Comparison of ENCODE assay signal across 18 mouse cellular contexts in the genomic region with DNA sequence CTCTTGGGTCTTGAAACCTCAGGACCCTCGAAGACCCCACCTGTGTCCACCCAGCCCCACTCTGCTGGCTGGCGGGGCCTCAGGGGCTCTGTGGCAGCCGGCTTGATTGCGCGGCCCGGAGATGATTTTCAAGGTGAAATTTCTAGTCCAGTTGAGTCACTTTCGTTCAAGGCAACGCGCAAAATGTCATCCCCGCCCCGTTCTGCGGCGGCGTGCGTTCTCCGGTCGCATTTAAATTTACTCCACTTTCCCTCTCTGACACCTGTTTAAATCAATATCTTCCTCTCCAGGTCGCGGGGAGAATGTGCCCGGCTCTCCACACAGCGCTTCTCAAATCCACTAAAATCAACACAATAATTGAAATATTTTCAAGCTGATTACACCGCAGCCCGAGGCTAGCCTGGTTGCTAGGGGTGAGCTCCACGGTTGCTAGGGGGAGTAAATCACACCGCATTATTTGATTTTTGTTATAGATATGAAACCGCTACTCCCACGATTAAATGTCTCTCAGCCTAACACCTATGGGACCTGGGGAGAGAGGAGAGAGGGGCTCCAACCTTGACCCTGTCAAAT. TPM values are rescaled to one million over a fixed set of nuclear protein-coding genes. Genes with fewer than 3 reads are reported as not detected.
DNase-seq lines count a peak whose midpoint lies in the region; ATAC-seq and TF ChIP-seq lines count a peak whose summit lies in the region.
"Had no signal": no experiment of that assay in that cellular context is flagged by ENCODE, and none has a peak within 500 bp of the region (broad histone marks: within the 10 kb centered on the region; RNA-seq: fewer than 3 reads in every experiment).

No protein-coding gene starts in this region.

- H3K36me3 ChIP-seq in kidney, embryonic 15.5 days, result no peaks in the 10 kb centered on the region
- no peaks in the 10 kb centered on the region for H3K36me3 ChIP-seq in embryonic facial prominence, embryonic 13.5 days
- no peaks in the 10 kb centered on the region for H3K36me3 ChIP-seq in midbrain, postnatal 0 days (ENCODE audit: insufficient read depth, low read length)

- peaks cover 30% of the 10 kb centered on the region for H3K4me1 ChIP-seq in kidney, embryonic 15.5 days
- peaks cover 17% of the 10 kb centered on the region for H3K4me1 ChIP-seq in embryonic facial prominence, embryonic 13.5 days
- H3K4me1 ChIP-seq in midbrain, postnatal 0 days (ENCODE audit: insufficient read depth, low read length), result peaks cover 2% of the 10 kb centered on the region; the same call in 1 of the 2 replicates

- TF ChIP-seq CTCF in midbrain, postnatal 0 days (IDR thresholded peaks at IDR 0.05), result no peak

- WGBS in kidney, embryonic 15.5 days, result 26% methylated on average over 27 of the region's 27 CpGs
- WGBS in embryonic facial prominence, embryonic 13.5 days, result 23% methylated on average over 27 of the region's 27 CpGs
- WGBS in midbrain, postnatal 0 days, result 21% methylated on average over 27 of the region's 27 CpGs

- no peak for DNase-seq in kidney, postnatal 36 days
- peak; percentile 71 for DNase-seq in adrenal gland, adult 8-10 months
- DNase-seq in midbrain, postnatal 0 days (ENCODE audit: low spot score), result peak; percentile 43
- no peak for DNase-seq in right cerebral cortex, postnatal 25 days
- DNase-seq in heart, postnatal 25 days (ENCODE audit: low spot score), result no peak
- DNase-seq: liver; lung, embryonic 14.5 days; thymus, postnatal 36 days had no signal

- ATAC-seq in kidney, embryonic 15.5 days (replicated peaks; ENCODE audit: low FRiP score), result no peak
- no peak for ATAC-seq in embryonic facial prominence, embryonic 13.5 days (ENCODE audit: insufficient number of reproducible peaks, insufficient read depth, low FRiP score, low TSS enrichment, low read depth)
- no peak for ATAC-seq in midbrain, postnatal 0 days (ENCODE audit: low FRiP score)
- ATAC-seq: CD4-positive, CD25-positive, alpha-beta regulatory T cell, adult 4 months had no signal

- H3K27me3 ChIP-seq in kidney, embryonic 15.5 days, result peaks cover 65% of the 10 kb centered on the region
- H3K27me3 ChIP-seq in embryonic facial prominence, embryonic 13.5 days, result peaks cover 72% of the 10 kb centered on the region
- peaks cover 25% of the 10 kb centered on the region for H3K27me3 ChIP-seq in midbrain, postnatal 0 days (ENCODE audit: insufficient read depth, low read length)

- H3K4me3 ChIP-seq in kidney, embryonic 15.5 days (replicated peaks), result no peak overlapping the region
- no peak overlapping the region; the same call in 1 of the 2 replicates for H3K4me3 ChIP-seq in embryonic facial prominence, embryonic 13.5 days
- peak overlapping the region; percentile 16; the same call in 1 of the 2 replicates for H3K4me3 ChIP-seq in midbrain, postnatal 0 days (ENCODE audit: low read depth, low read length)

- H3K9me3 ChIP-seq in kidney, embryonic 15.5 days (replicated peaks), result no peaks in the 10 kb centered on the region
- peaks cover 7% of the 10 kb centered on the region; the same call in 1 of the 2 replicates for H3K9me3 ChIP-seq in embryonic facial prominence, embryonic 13.5 days
- H3K9me3 ChIP-seq in midbrain, postnatal 0 days (ENCODE audit: low read length), result no peaks in the 10 kb centered on the region

- intact Hi-C loops in heart, postnatal 25 days (cut with DNase I), result no loop called here

- no peak overlapping the region for H3K9ac ChIP-seq in kidney, embryonic 15.5 days
- no peak overlapping the region for H3K9ac ChIP-seq in embryonic facial prominence, embryonic 13.5 days
- H3K9ac ChIP-seq in midbrain, postnatal 0 days (replicated peaks; ENCODE audit: low read length, poor library complexity, severe bottlenecking), result no peak overlapping the region; the same call in 1 of the 2 replicates
- H3K9ac ChIP-seq: lung, embryonic 14.5 days had no signal

- H3K4me2 ChIP-seq in kidney, embryonic 15.5 days, result peak overlapping the region; percentile 22
- peak overlapping the region; percentile 12; the same call in 1 of the 2 replicates for H3K4me2 ChIP-seq in embryonic facial prominence, embryonic 13.5 days
- peak overlapping the region; percentile 44 for H3K4me2 ChIP-seq in midbrain, postnatal 0 days (ENCODE audit: low read depth, low read length, poor library complexity, severe bottlenecking)
- H3K4me2 ChIP-seq: lung, embryonic 14.5 days had no signal

- no peak overlapping the region for H3K27ac ChIP-seq in kidney, embryonic 15.5 days
- no peak overlapping the region for H3K27ac ChIP-seq in embryonic facial prominence, embryonic 13.5 days
- H3K27ac ChIP-seq in midbrain, postnatal 0 days (ENCODE audit: low read depth, low read length), result no peak overlapping the region
- H3K27ac ChIP-seq: stomach, postnatal 0 days had no signal

RNA-seq across cellular contexts. Expression of gene Uncx, which starts 37.0 kb away (rescaled TPM):
- 90.8 and 96.1 TPM in 2 replicates for polyA plus RNA-seq in kidney, embryonic 15.5 days (2015; fragmentation: Nextera tagmentation; extraction: Ambion mirVana)
- not detected for total RNA-seq in adrenal gland, adult 8-10 months (2022)
- 2.3 and 4.4 TPM in 2 replicates for polyA plus RNA-seq in embryonic facial prominence, embryonic 13.5 days (2015; fragmentation: Nextera tagmentation; extraction: Ambion mirVana)
- 21.2 and 24.3 TPM in 2 replicates for total RNA-seq in midbrain, postnatal 0 days (2014; rRNA removed)
- polyA plus RNA-seq in midbrain, postnatal 0 days (2015; fragmentation: Nextera tagmentation; extraction: Ambion mirVana), result 15.5 and 20.0 TPM in 2 replicates
- not detected for total RNA-seq in heart, postnatal 25 days (2021)
- total RNA-seq: gastrocnemius, postnatal 4 days; layer of hippocampus, adult 8-10 months had no signal
- polyA plus RNA-seq: CD4-positive, CD25-positive, alpha-beta regulatory T cell, adult 4 months; cortical plate, adult 2 months; heart, embryonic 14.5 days; intestine, embryonic 14.5 days; lung, embryonic 14.5 days; small intestine, adult 2 months; stomach, postnatal 0 days had no signal

Comparison
In these comparisons a context has a peak if more than half of its experiments do, and no peak if none do; other contexts are left out.
1. DNase-seq: peak in adrenal gland, adult 8-10 months (single experiment) and midbrain, postnatal 0 days (single experiment); none in kidney, postnatal 36 days (0 of 2), right cerebral cortex, postnatal 25 days (single experiment) and heart, postnatal 25 days (single experiment).
2. RNA of gene Uncx, which starts 37.0 kb away (total RNA-seq): 21.2 to 24.3 TPM in midbrain, postnatal 0 days; not detected in adrenal gland, adult 8-10 months and not detected in heart, postnatal 25 days; every median in the first group is over 10 times any median in the second.
3. Peak in every context shown above with its lines, with median percentiles within 50 percentile points of each other: H3K4me2 ChIP-seq.